Mouse (Mus musculus) olfactory bulb, adult 2 months (tissue): Measurements from ENCODE around the gene Ccdc78.

Experiments used
- CTCF ChIP-seq: fragments of 200-500 bp; IDR thresholded peaks from 2 replicates; pipeline ENCODE4 v1.5.1; 2012; ENCODE audit warnings: low read depth, mild to moderate bottlenecking, low read length, moderate library complexity; ENCODE audit not compliant: insufficient read depth
- POLR2A ChIP-seq: fragments of 200-500 bp; IDR thresholded peaks from 2 replicates; pipeline ENCODE4 v1.6.1; 2012; ENCODE audit warnings: mild to moderate bottlenecking, low read depth, low read length, moderate library complexity; ENCODE audit not compliant: insufficient read depth

- TF ChIP-seq POLR2A (no peak), CTCF (no peak)
Observed at GRCm38 (mm10) chr17:25833291-25833663, 46.9 kb downstream of the Ccdc78 start, which contains the start of gene Stub1.
